Mouse (Mus musculus): ENCODE data around the gene Tcirg1.

DNA sequence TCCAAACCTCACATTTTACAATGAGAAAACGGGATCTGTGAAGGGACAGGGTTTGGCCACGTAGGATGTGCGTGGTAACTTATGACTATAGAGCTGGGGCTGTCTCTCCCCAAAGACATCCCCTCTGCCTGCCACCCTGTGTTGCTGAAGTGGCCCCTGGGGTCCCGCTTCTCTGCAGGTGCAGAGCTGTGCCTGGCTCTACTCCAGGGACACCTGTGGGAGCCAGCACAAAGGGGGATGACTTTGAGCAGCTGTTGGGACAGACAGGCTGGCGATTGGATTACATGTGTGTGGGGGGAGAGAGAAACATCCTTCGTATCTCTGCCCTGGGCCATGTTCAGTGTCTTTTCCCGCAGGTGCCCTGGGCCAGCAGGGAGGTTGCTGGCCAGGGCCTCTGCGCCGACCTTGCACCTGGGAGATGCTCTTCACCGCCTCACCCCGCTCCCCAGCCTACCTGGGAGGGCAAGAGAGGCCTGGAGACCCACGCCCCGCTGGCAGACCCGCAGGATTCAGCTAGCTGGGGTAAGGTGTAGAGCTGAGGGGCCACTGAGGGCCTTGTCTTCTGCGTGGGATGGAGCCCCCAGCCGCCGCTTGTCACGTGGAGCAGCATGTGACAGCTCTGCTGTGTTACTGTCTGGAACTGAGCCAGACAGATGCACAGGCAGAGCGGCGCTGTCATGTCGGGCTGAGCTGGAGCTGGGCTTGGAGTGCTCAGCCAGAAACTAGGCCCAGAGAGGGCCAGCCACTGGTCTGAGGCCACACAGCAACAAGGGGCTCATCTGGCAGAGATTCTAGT, 23.5 kb upstream of the Tcirg1 start:
- peak; percentile 58; the same call in 1 of the 2 replicates for TF ChIP-seq POLR2A (IDR thresholded peaks at IDR 0.05; ENCODE audit: borderline replicate concordance, control insufficient read depth, low read depth, low read length)
- TF ChIP-seq CTCF (IDR thresholded peaks at IDR 0.05; ENCODE audit: control insufficient read depth, insufficient read depth, low read length), result no peak

All from bone marrow, adult 2 months (tissue).